Mouse (Mus musculus): ENCODE measurements around the gene Cfap44.

Cfap44 gene

DNA sequence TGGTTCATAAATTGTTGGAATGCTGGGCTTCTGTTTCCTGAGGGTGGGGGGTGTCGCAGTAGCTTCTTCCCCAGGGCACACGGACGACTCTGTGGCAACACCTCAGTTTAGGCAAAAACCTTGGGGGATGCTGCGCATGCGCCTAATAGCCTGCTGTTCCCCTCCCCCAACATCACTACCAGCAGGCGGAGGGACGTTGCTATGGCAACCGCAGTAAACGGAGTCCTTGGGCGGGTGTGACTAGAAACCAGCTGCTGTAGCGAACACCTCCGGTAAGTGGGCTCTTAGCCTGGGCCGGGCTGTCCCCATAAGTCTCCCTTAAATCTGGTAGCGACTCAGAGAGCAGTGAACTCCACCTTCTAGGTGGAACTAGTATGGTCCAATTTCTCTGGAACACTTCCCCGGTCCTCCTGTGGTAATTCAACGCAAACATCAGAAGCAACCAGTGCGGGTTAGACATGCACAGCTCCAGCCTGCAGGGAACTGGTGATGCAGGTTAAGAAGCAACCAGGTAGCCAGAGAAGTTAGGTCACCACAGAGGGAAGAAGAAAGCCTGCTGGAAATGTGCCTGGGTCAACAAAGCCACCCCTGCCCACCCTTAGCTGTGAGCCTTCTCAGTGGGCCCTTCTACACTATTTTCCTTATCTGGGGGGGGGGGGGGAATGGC is at the start of gene Cfap44:
TSS of gene Cfap44 (plus strand) at position 220 of the 667 bp plus-strand sequence.
- no peak for DNase-seq (ENCODE audit: low spot score)

DNA sequence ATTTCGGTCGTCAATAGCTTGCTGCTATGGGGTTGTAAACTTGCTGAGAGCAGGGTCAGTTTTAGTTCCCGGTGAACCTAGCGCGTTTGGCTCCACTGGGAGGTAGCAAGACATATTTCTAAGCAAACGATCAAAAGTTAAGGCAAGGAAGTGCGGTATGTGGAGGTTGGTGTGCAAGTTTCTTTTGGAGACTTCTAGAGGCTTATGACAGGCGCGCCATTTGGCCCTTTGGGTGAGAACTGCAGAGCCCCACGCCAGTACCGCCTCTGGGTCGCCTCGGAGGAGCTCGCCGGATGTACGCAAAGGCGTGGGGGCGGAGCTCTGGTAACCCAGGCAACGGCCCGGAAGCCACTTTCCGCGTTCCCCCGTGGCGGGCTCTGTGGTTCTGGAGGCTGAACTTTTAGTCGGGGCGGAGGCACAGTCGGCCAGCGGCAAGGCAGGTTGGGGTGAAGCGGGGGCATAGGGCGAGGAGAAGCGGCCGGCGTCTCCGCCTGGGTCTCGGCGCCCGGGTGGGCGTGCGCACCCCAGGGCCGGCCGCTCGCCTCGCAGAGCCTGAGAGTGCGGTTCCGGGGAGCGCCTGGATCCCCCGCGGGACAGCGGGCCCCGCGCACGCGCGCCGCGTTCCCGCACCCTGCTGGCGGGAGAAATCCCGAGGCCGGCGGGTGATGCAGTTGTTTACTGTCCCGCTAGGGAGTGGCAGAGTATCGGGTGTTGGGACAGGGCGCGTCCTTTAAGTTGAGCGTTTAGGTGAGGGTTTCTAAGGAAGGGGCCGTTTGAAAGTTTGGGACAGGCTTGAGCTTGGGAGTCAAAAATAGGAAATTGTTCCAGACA is 47.3 kb upstream of the Cfap44 start, which contains the start of gene Spice1:
TSS of gene Spice1 (plus strand) at position 51 of the 831 bp plus-strand sequence.
- DNase-seq (ENCODE audit: low spot score) = peak; percentile 93

DNA sequence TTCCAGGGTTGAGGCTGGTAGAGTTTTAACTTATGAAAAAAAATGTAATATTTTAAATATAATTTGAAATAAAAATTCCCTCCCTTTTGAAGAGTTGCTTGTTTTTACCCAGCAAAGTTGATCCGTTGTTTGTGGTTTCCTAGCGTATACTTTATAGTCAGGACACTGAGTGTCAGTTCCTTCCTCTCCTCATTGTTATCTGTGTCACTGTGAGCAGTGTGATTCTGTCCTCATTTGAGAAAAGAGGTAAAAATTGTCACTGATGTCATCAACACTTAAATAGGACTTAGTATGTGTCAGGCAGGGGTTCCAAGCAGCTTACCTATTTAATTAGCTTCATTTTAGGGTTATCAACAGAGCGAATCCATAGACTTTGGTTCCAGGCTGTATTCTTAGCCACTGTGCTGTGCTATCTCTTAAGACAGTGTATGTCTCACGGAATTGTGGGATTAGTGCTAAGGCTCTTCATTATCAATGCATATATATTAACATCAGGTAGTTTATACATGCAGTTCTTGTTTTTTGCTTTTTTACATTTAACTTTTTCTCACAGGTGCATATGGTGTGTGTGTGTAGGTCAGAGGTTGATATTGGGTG is 44.7 kb upstream of the Cfap44 start:
- DNase-seq (ENCODE audit: low spot score) = no peak

DNA sequence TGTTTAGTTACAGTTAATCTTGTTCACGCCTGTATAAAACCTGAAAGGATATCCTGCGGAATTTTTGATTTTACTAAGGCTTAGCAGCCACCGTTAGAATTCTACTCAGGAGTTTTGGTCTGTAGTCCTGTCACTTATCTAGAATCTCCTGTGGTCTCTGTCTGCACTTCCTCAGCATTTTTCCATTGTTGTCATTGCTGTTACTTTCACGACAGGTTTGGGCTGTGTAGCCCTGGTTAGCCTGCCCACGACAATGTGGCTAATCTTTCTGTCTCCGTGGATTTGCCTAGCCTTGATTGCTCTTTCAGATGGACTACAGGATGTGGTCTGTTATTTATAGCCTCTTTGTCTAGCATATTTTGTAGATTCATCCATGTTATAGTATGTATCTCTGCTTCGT is 38.3 kb upstream of the Cfap44 start:
- no peak for DNase-seq (ENCODE audit: low spot score)

DNA sequence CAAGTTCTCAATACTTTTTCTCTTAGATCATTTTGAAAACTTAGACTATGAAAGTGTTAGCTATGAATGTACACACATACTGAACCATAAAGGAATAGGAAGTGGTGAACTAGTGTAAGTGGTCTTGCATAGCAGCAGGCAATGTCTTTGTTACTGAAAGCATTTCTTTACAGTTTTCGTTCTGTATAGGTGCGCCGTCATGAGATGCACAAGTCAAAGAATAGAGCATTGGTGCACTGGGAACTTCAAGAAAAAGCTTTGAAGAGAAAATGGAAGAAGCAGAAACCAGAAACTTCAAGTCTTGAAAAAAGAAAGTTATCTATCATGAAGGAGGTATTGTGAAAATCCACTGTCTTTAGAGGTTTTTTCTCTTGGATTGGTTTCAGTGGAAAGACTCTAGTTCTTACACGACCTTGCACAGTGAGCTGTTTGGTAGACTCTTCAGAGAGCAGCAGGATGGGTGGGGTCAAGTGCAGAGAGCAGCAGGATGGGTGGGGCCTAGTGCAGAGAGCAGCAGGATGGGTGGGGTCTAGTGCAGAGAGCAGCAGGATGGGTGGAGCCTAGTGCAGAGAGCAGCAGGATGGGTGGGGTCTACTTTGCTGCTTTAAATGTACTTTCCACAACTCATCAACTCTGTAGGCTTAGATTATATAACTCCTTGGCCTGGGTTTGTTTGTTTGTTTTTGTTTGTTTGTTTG is 36.9 kb upstream of the Cfap44 start:
- peak; percentile 66 for DNase-seq (ENCODE audit: low spot score)

DNA sequence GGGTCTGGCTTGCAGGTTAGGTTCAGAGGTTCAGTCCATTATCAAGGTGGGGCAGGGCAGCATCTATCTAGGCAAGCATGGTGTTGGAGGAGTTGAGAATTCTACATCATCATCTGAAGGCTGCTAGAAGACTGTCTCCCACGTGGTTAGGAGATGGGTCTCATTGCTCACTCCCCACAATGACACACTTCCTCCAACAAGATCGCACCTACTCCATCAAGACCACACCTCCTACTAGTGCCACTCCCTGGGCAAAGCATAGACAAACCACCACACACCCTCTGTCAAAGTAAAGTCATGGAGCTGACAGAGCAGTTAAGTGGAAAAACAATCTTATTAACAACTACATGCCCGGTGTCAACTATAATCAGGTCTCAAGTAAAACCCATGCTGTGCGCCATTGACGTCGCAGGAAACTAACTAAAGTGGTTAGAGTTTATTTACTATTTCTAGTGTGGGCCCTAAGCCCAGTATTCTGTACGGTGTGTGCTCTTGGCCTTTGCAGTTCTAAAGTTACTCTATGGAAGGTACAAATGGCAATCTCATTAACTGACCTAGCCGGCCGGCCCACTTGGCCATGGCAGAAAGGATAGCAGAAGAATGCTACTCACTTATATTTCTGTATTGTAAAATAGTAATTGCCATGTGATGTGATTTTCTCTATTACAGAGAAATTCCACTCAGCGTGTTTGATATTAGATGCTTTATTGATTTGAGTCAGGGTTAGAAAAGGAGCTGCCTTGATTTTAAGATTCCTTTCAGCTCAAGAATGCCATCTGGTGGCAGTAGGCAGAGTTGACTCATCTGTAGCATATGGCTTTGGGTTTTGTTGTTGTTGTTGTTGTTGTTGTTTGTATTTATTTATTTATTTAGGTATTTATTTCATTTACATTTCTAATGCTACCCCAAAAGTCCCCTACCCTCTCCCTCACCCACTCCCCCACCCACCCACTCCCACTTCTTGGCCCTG is 32.4 kb upstream of the Cfap44 start:
- DNase-seq (ENCODE audit: low spot score) = no peak

DNA sequence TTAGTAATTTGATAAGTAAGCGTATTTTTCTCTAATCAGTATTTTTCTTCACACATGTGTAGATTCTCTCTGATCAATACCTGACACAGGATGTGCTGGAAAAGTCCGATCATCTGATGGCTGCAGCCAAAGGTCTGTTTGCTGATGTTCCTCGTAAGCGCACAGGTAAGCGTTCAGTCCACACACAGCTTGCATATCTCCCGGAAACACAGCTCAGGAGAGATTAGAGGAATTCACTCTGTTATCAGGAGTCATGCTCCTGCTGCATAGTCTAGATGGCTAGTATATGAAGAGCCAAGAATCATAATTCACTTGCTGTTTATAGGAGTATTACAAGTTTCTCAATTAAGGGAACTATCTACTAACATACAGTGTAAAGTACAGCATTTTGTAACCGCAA is 29.1 kb upstream of the Cfap44 start:
- DNase-seq (ENCODE audit: low spot score) = no peak

DNA sequence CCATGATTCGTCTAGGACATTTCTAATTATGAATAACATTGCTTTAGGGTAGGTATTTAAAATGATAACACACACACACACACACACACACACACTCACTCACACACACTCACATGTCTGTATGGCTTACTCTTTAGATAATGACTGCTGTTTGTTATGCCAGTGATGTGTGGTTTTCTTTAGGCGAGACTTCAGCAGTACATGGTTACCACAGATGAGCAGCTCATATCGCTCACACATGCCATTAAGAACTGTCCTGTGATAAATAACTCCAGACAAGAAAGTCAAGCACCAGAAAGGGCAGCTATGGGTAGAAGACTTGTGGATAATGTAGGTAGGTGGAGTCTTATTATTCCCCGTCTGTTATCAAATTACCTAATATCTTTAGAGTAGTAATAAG is 19.1 kb upstream of the Cfap44 start:
- no peak for DNase-seq (ENCODE audit: low spot score)

DNA sequence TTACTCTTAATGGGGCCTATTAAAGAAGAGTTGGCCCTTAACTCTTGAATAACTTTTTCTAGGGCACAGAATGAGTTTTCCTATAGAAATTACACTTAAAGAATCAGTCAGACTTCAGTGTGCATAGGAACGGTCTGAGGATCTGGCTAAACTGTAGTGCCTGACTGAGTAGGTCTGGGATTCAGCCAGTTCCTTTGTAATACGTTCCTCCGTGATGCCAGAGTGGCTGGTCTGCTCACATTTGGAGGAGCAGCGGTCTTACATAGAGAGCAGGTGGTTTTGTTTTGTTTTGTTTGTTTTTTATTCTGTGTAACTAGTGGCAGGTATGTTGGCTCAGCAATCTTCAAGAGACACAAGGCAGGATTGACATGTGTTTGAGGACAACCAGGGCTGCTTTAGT is 14.6 kb upstream of the Cfap44 start:
- no peak for DNase-seq (ENCODE audit: low spot score)

DNA sequence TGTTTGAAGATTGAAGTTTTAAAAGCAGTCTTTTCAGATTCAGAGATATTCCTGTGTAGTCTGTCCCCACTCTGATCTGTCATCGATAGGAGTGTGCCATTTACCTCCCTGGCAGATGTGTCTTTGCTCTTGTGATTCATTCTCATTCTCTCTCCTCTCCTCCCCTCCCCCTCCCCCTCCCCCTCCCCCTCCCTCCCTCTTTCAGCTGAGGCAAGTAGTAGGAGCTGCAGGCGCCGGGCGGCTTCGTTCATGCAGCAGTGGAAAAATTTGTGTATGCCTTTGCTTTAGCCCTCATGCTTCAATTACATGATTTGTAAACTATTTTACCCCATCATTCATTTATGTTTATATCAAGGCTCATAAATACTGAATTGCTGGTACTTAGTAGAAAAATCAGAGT is 13.0 kb upstream of the Cfap44 start:
- no peak for DNase-seq (ENCODE audit: low spot score)

DNA sequence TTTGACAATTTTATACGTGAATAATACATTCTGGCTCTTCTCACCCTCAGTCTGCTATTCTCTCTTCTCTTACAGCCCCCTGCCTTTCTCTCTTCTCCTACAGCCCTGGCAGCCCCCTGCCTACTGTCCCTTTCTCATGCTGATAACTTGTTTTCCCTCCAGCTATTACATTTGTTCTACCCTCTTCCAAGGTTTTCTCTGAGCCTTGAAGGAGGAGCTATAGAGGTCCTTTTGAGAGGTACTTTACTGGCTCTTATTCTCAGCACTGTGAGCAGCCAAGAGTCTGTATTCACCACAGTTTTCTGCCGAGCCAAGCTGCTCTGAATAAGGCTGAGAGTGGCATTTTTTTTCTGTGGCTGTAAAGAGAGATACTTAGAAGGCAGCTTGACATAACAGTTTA is 11.0 kb upstream of the Cfap44 start:
- DNase-seq (ENCODE audit: low spot score) = no peak

DNA sequence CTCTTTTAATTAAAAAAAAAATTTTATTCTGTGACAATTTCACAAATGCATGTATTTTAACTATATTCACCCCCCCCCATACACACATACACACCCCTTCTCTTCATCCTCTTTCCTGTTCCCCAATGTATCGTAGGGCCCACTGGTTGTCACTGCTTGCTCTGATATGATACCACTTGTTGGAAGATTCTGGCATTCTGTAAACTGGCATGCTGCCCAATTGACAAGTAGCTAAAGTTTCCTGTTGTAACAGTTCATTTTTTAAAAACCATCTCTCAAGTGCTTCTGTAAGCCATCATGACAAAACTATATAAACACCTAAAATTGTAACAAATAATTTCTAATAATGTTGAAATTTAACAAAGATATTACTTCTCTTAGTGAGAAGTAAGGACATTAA is 10.3 kb upstream of the Cfap44 start:
- DNase-seq (ENCODE audit: low spot score) = no peak

DNA sequence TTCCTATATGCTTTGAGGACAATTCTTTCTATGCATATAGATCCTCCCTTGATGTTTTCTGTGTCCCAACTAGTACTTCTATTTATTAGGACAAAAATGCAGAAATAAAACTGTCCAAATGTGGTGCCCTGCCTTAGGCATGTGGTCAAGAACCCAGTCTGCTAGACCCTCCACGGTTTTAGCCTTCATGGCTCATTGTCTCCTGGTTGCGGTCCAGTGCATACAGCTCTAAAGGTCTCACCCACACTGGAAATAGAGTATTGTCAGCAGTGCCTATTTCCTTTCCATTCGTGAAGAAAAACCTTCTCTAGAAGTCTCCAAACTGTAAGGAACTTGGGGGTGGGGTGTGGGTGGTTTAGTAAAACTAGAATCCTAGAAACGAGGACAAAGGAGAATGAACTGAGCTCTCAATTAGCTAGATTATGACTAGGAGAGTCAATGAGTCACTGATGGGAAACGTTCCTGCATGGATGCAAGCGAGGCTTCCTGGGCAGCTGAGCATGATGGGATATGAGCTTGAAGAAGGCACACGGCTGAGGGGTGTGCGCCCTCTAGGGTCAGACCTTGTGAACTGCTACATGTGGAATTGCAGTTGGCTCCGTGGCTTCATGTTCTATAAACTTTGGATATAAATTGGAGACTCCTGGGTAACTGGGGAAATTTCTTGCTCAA is 2.6 kb upstream of the Cfap44 start:
- peak; percentile 14 for DNase-seq (ENCODE audit: low spot score)

DNA sequence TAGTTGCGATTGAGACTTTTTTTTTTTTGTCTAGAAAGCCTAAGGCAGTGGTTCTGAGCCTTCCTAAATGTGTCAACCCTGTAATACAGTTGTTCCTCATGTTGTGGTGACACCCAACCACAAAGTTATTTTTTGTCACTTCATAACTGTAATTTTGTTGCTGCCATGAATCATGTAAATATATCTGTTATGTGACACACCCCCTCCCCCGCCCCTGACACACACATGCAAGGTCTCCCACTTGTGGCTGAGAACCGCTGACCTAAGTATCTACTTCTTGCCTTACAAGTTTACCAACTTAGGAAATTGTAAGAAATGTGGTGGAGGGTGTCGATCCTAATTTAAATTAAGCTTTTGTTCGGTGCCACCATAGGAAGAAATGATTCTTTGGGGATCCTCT is 10.3 kb downstream of the Cfap44 start:
- no peak for DNase-seq (ENCODE audit: low spot score)

DNA sequence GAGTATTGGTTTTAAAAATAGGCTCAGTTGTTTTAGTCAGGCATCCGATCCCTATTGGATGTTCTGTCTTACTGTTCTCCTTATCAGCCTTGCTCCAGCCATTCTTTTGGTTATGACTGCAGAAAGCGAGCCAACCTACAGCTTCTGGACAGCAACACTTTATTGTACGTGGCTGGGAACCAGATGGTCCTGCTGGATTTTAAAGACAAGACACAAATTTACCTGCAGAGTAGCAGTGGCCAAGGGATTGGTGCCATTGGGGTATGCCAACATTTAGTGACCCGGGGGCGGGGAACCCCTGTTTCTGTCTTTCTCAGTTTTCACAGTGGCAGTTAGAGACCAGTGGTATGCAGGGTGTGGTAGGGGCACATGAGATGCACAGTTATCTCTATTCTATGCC is 12.6 kb downstream of the Cfap44 start:
- DNase-seq (ENCODE audit: low spot score) = no peak

DNA sequence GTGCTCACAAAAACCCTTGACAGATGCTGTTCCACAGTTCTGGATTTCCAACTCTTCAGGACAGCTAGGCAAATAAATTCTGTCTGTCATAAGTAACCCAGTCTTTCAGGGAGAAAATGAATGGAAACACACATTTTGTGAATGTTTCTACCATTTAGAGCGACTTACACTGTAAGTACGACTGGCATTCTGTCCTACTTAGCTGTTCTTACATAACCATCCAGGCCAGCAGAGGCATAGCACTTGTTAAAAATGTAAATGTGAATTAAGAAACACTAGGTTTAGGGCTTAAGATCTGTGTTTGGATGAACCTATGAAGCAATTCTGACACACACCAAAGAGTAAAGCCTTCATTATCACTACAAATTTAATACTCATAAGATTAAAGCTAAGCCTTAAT is 13.7 kb downstream of the Cfap44 start:
- no peak for DNase-seq (ENCODE audit: low spot score)

DNA sequence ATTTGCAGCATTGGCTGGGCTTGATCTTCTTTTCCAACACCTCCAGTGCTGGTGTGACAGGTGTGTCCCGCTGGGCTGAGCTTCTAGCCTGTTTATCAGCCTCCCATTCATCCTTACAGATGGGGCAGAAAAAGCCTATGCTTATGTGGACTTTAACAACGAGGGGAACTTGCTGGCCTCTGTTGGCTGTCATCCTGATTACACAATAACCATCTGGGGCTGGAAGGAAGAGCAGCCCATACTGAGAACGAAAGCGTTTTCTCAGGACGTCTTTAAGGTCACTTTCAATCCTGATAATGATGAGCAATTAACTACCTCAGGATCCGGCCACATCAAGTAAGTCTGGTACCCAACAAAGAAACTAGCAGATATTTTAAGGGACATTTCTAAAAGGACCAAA is 15.6 kb downstream of the Cfap44 start:
- no peak for DNase-seq (ENCODE audit: low spot score)

DNA sequence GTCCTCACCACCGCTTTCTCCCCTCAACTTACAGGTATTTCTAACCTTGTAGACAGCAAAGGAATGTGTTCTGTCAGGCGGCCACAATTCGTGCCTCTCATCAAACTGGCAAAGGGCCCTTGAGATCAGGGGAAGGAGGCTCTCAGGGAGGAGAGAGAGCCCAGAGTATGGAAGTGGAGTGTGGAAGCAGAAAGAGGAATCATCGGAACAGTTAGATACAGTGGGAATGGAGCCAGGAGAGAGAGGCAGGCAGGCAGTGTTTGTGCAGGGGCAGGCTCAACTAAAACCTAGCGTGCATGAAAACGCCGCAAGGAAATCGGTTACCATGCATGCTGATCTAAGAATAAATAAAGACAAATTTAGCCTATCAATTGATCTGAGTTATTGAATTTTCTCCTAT is 23.0 kb downstream of the Cfap44 start:
- DNase-seq (ENCODE audit: low spot score) = no peak

DNA sequence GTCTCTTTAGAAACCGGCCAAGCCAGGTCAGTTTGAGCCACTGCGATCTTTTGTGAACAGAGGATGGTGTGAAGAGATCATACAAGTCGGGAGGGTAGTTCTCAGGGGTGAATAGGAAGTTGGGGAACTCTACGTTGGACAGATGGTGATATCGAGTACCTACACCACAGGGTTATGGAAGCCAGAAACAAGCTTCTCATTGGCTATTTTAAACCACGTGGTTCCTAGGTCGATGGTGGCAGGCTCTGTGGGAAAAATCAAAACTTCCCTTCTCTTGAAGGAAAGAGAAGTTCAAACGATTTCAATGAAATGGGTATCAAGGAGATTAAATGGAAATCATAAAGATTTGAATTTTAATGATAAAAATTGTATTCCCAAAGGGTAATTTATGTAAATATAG is 27.1 kb downstream of the Cfap44 start:
- DNase-seq (ENCODE audit: low spot score) = no peak

DNA sequence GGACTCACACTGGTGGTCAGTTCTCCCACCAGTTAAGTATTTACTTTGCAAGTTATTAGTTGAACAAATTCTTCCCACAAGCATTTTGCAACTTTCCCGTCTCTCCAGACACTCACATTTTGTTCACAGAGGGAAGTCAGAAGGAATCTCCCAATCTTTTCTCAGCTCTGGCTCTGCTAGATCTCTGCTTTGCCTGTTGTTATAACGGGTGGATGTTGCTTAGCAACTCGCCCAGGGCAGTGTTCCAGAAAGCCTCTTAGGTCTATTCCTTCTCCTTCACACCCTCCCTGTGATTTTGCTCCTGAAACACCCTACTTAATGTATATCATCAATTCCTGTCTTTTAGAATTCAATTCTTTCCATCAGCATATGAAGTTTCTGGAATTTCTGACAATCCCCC is 28.9 kb downstream of the Cfap44 start:
- no peak for DNase-seq (ENCODE audit: low spot score)

DNA sequence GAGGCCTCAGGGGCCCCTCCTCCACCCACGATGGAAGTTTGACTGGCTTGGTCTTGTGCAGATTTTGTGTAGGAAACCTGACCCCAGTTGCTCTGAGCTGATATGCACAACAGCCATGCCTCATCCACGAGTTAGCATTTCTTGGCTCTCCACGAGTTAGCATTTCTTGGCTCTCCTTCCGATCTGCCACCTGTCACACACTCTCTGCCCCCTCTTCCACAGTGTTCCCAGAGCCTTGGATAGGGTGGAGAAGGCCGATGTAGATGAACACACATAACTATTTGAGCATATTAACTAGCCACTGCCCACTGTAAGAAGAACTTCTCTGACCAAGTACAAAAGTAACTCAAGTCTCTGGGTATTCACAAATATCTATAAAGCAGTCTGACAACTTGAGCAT is 33.9 kb downstream of the Cfap44 start:
- DNase-seq (ENCODE audit: low spot score) = no peak

All from spleen, adult 12 weeks (tissue).